Mouse (Mus musculus) MEL (cell line): Measurements from ENCODE around the gene Trem2. TPM values are rescaled to one million over a fixed set of nuclear protein-coding genes. Genes with fewer than 3 reads are reported as not detected.

Experiments
- DNase-seq: peaks from one replicate; pipeline ENCODE4 v3.0.0; 2011; ENCODE audit warnings: low read depth, low spot score
- H3K27ac ChIP-seq: 2 replicates; pipeline ENCODE4 v1.5.1; 2012; ENCODE audit warnings: low read depth, mild to moderate bottlenecking, control low read depth, low read length, moderate library complexity; ENCODE audit not compliant: control insufficient read depth
- H3K27me3 ChIP-seq, 2 experiments: fragments of 150-350 bp in 1 of 2; sonication (generic) in 1 of 2; 2 replicates each; pipeline ENCODE4 v1.6.1; 2012; ENCODE audit warnings: low read length in 2 of 2, mild to moderate bottlenecking in 2 of 2, improper control_type of control experiment in 1 of 2, moderate library complexity in 1 of 2; ENCODE audit not compliant: insufficient read depth in 2 of 2, control insufficient read depth in 1 of 2
- H3K36me3 ChIP-seq, 2 experiments: 2 replicates each; pipeline ENCODE4 v1.6.1; 2012 to 2014; ENCODE audit warnings: low read length in 2 of 2, improper control_type of control experiment in 1 of 2, inconsistent platforms in 1 of 2, mild to moderate bottlenecking in 1 of 2; ENCODE audit not compliant: insufficient read depth in 2 of 2, control insufficient read depth in 1 of 2
- H3K4me1 ChIP-seq, 2 experiments: fragments of 150-350 bp in 1 of 2; sonication (generic) in 1 of 2; 2 replicates each; pipeline ENCODE4 v1.6.1; 2012; ENCODE audit warnings: low read length in 2 of 2, improper control_type of control experiment in 1 of 2, mild to moderate bottlenecking in 1 of 2; ENCODE audit not compliant: insufficient read depth in 2 of 2, control insufficient read depth in 1 of 2
- H3K4me3 ChIP-seq, 2 experiments: fragments of 150-350 bp in 1 of 2; sonication (generic) in 1 of 2; 2 replicates each; pipeline ENCODE4 v1.5.1; 2012; ENCODE audit warnings: low read depth in 2 of 2, low read length in 2 of 2, mild to moderate bottlenecking in 2 of 2, moderate library complexity in 2 of 2, control low read depth in 1 of 2, improper control_type of control experiment in 1 of 2; ENCODE audit not compliant: control insufficient read depth in 1 of 2, insufficient read depth in 1 of 2
- H3K79me2 ChIP-seq: 2 replicates; pipeline ENCODE4 v1.6.1; 2012; ENCODE audit warnings: mild to moderate bottlenecking, low read length, moderate library complexity; ENCODE audit not compliant: control insufficient read depth, poor library complexity, insufficient read depth
- H3K9ac ChIP-seq: 2 replicates; pipeline ENCODE4 v1.6.1; 2012; ENCODE audit warnings: low read depth, mild to moderate bottlenecking, control low read depth, low read length, moderate library complexity; ENCODE audit not compliant: control insufficient read depth, poor library complexity, severe bottlenecking
- H3K9me3 ChIP-seq: fragments of 150-350 bp; sonication (generic); replicated peaks from 2 replicates; pipeline ENCODE4 v1.6.1; 2012; ENCODE audit warnings: mild to moderate bottlenecking, low read length, improper control_type of control experiment, moderate library complexity; ENCODE audit not compliant: insufficient read depth
- CHD1 ChIP-seq: IDR thresholded peaks from 2 replicates; pipeline ENCODE4 v1.6.1; 2012; ENCODE audit warnings: low read depth, mild to moderate bottlenecking, inconsistent platforms, low read length, improper control_type of control experiment
- EP300 ChIP-seq, 2 experiments: IDR thresholded peaks; 2 replicates each; pipeline ENCODE4 v1.6.1; 2011; ENCODE audit warnings: improper control_type of control experiment in 2 of 2, low read length in 2 of 2, low read depth in 1 of 2, mild to moderate bottlenecking in 1 of 2
- ETS1 ChIP-seq: IDR thresholded peaks from 2 replicates; pipeline ENCODE4 v1.6.1; 2012; ENCODE audit warnings: low read depth, mild to moderate bottlenecking, inconsistent platforms, low read length, improper control_type of control experiment, moderate library complexity
- GABPA ChIP-seq: IDR thresholded peaks from 2 replicates; pipeline ENCODE4 v1.6.1; 2012; ENCODE audit warnings: low read depth, mild to moderate bottlenecking, inconsistent platforms, low read length, improper control_type of control experiment, moderate library complexity
- GATA1 ChIP-seq: IDR thresholded peaks from 2 replicates; pipeline ENCODE4 v1.6.1; 2011; ENCODE audit warnings: low read depth, low read length, improper control_type of control experiment
- JUND ChIP-seq: IDR thresholded peaks from 2 replicates; pipeline ENCODE4 v1.6.1; 2011; ENCODE audit warnings: low read depth, mild to moderate bottlenecking, improper control_type of control experiment, low read length
- MAFK ChIP-seq: IDR thresholded peaks from 2 replicates; pipeline ENCODE4 v1.6.1; 2011; ENCODE audit warnings: low read depth, mild to moderate bottlenecking, low read length, improper control_type of control experiment, borderline replicate concordance
- MXI1 ChIP-seq: IDR thresholded peaks from 2 replicates; pipeline ENCODE4 v1.6.1; 2011; ENCODE audit warnings: mild to moderate bottlenecking, low read depth, low read length, improper control_type of control experiment
- MYC ChIP-seq: IDR thresholded peaks from 2 replicates; pipeline ENCODE4 v1.6.1; 2011; ENCODE audit warnings: low read depth, mild to moderate bottlenecking, low read length, improper control_type of control experiment, moderate library complexity
- POLR2A ChIP-seq, 2 experiments: IDR thresholded peaks; 2 replicates each; pipeline ENCODE4 v1.6.1; 2011 to 2012; ENCODE audit warnings: low read length in 2 of 2, mild to moderate bottlenecking in 2 of 2, control low read depth in 1 of 2, improper control_type of control experiment in 1 of 2, low read depth in 1 of 2, moderate library complexity in 1 of 2; ENCODE audit not compliant: control insufficient read depth in 1 of 2, insufficient read depth in 1 of 2, poor library complexity in 1 of 2
- POLR2AphosphoS5 ChIP-seq: IDR thresholded peaks from 2 replicates; pipeline ENCODE4 v1.6.1; 2012; ENCODE audit warnings: low read depth, borderline replicate concordance, mild to moderate bottlenecking, inconsistent platforms, low read length, moderate library complexity, mixed read lengths
- RCOR1 ChIP-seq: IDR thresholded peaks from 2 replicates; pipeline ENCODE4 v1.6.1; 2012; ENCODE audit warnings: low read depth, mild to moderate bottlenecking, inconsistent platforms, low read length, improper control_type of control experiment
- SIN3A ChIP-seq: IDR thresholded peaks from 2 replicates; pipeline ENCODE4 v1.6.1; 2012; ENCODE audit warnings: low read length, improper control_type of control experiment, inconsistent platforms
- SMC3 ChIP-seq: IDR thresholded peaks from 2 replicates; pipeline ENCODE4 v1.6.1; 2011; ENCODE audit warnings: low read depth, low read length, improper control_type of control experiment
- TAL1 ChIP-seq: IDR thresholded peaks from 2 replicates; pipeline ENCODE4 v1.6.1; 2012; ENCODE audit warnings: mild to moderate bottlenecking, inconsistent platforms, low read length, moderate library complexity, mixed read lengths
- TBP ChIP-seq: IDR thresholded peaks from 2 replicates; pipeline ENCODE4 v1.8.0; 2011; ENCODE audit warnings: low read depth, low read length, improper control_type of control experiment
- USF1 ChIP-seq: IDR thresholded peaks from 2 replicates; pipeline ENCODE4 v1.6.1; 2014; ENCODE audit warnings: low read depth, mild to moderate bottlenecking, inconsistent platforms, low read length, improper control_type of control experiment, moderate library complexity
- ZMIZ1 ChIP-seq: IDR thresholded peaks from 2 replicates; pipeline ENCODE4 v1.6.1; 2012; ENCODE audit warnings: low read depth, mild to moderate bottlenecking, inconsistent platforms, low read length, improper control_type of control experiment, moderate library complexity
- ZNF384 ChIP-seq: IDR thresholded peaks from 2 replicates; pipeline ENCODE4 v1.6.1; 2012; ENCODE audit warnings: low read depth, mild to moderate bottlenecking, inconsistent platforms, low read length, improper control_type of control experiment
- polyA plus RNA-seq, 2 experiments: library from polyadenylated mRNA; stranded (reverse) in 1 of 2; unstranded in 1 of 2; fragments of >175 nt in 1 of 2; fragments of >200 nt in 1 of 2; gene quantifications; 2 replicates each; pipeline versions ENCODE4 v1.2.1 to v1.2.4; 2012; ENCODE audit warnings: low replicate concordance in 2 of 2, low read depth in 1 of 2; ENCODE audit not compliant: insufficient read length in 2 of 2, insufficient read depth in 1 of 2, missing spikeins in 1 of 2
- total RNA-seq: library from RNA; depleted of rRNA; stranded (reverse); fragments of 300-350 nt; gene quantifications from 2 replicates; pipeline ENCODE4 v1.2.3, GENCODE M21; 2012

The Trem2 gene
- total and polyA plus RNA-seq, 3 experiments = 0.04 to 0.26 TPM; not detected in 1

DNA sequence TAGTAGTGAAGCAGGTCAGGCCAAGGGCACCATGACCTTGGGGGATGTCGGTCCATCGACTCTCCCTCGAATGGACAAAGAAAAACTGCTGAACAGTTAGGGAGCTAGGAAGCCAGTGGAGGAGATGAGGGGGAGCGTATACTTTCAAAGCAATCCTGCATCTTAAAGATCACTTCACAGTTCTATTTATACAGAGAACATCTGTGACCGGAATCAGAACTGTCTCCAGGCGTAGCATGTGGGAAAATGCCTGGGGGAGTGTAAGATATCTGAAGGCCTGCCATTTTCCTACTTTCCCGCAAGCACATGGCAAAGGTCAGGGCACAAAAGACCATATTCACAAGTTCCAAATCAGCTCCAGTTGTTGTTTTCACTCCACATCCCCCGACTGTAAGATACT, 26.8 kb downstream of the Trem2 start:
- Histone ChIP-seq H3K4me1 (no peaks in the 10 kb centered on the region), H3K27ac (no peak overlapping the region), H3K4me3 (no peak overlapping the region), H3K79me2 (no peaks in the 10 kb centered on the region), H3K27me3 (no peaks in the 10 kb centered on the region)
- TF ChIP-seq ZMIZ1 (no peak), JUND (no peak), MXI1 (no peak), MYC (no peak), RCOR1 (no peak), TAL1 (no peak), POLR2AphosphoS5 (no peak), SMC3 (no peak), EP300 (IDR thresholded peaks at IDR 0.05; ENCODE audit: low read depth in 1 of 2, low read length in 2 of 2) (no peak), SIN3A (no peak)
- TF ChIP-seq, all 39 proteins: peak for 0
- Histone ChIP-seq H3K9ac (no peak overlapping the region), H3K36me3 (no peaks in the 10 kb centered on the region), H3K9me3 (no peaks in the 10 kb centered on the region)
- no peak for DNase-seq

DNA sequence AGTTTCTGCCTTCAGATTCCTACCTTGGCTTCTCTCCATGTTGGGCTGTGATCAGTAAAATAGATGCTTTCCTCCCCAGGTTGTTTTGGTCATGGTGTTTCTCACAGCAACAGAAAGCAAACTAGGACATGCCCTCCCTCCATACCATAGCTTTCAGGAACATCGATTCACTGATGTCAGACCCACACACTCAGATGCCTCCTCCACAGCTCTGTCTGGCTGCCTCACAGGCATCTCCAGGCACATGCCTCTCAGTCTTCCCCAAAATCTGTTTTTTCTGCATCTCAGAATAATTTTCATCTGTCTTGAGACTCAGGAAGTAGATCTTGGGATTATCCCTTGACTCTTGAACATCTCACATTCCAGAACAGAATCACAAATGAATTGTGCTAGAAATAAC, 29.9 kb downstream of the Trem2 start:
- Histone ChIP-seq H3K9me3 (no peaks in the 10 kb centered on the region), H3K4me3 (no peak overlapping the region), H3K27ac (no peak overlapping the region)
- no peak for TF ChIP-seq POLR2A (IDR thresholded peaks at IDR 0.05; ENCODE audit: control insufficient read depth in 1 of 2, insufficient read depth in 1 of 2, low read depth in 1 of 2, low read length in 2 of 2, poor library complexity in 1 of 2)
- TF ChIP-seq MXI1 = no peak
- TF ChIP-seq POLR2AphosphoS5 = no peak
- TF ChIP-seq, all 39 proteins: peak for 0
- H3K36me3 ChIP-seq = no peaks in the 10 kb centered on the region
- H3K79me2 ChIP-seq = no peaks in the 10 kb centered on the region
- DNase-seq = no peak
- no peak overlapping the region for H3K9ac ChIP-seq
- no peaks in the 10 kb centered on the region for H3K27me3 ChIP-seq
- H3K4me1 ChIP-seq = no peaks in the 10 kb centered on the region

- Histone ChIP-seq H3K27me3 (no peaks in the 10 kb centered on the region), H3K4me1 (no peaks in the 10 kb centered on the region; a peak in 1 of 4 replicates)
These were observed 32.8 kb downstream of the Trem2 start for GRCm38 (mm10) chr17:48379050-48379449.

More at GRCm38 (mm10) chr17:48379050-48379449, 32.8 kb downstream of the Trem2 start:
- H3K79me2 ChIP-seq = no peaks in the 10 kb centered on the region
- DNase-seq = peak; percentile 63
- TF ChIP-seq ZNF384 (no peak), TBP (no peak), GABPA (no peak), RCOR1 (peak; percentile 76), USF1 (no peak), ETS1 (no peak), MAFK (no peak), CHD1 (no peak), SIN3A (no peak), ZMIZ1 (no peak), GATA1 (0 out of 2 replicates have a peak, but pooled peaks have one; percentile 17), JUND (no peak)
- H3K9me3 ChIP-seq = no peaks in the 10 kb centered on the region
- no peak overlapping the region for H3K27ac ChIP-seq
- H3K9ac ChIP-seq = no peak overlapping the region
- no peaks in the 10 kb centered on the region for H3K36me3 ChIP-seq
- no peak overlapping the region for H3K4me3 ChIP-seq
